Mouse (Mus musculus) naive thymus-derived CD4-positive, alpha-beta T cell, adult 2 months (primary cell): ENCODE data around the gene 6820408C15Rik.

ENCODE experiments used
- DNase-seq: peaks from one replicate; pipeline ENCODE4 v3.0.0-alpha.2; 2011; ENCODE audit warnings: low read depth

6820408C15Rik gene

GRCm38 (mm10) chr2:152415287-152415686 lies at the start of gene 6820408C15Rik:
Gene 6820408C15Rik, plus strand, starts transcription at chr2:152415587.
- DNase-seq = no peak

- DNase-seq = no peak
These were observed 47.5 kb upstream of the 6820408C15Rik start for GRCm38 (mm10) chr2:152367917-152368316.

GRCm38 (mm10) chr2:152368532-152369140 lies 46.8 kb upstream of the 6820408C15Rik start:
- peak; percentile 87 for DNase-seq

- peak; percentile 46 for DNase-seq
These were observed 43.3 kb upstream of the 6820408C15Rik start for GRCm38 (mm10) chr2:152372104-152372503.

- DNase-seq = no peak
These were observed 42.7 kb upstream of the 6820408C15Rik start for GRCm38 (mm10) chr2:152372661-152373060.

- DNase-seq = no peak
These were observed 41.8 kb upstream of the 6820408C15Rik start for GRCm38 (mm10) chr2:152373547-152373946.

GRCm38 (mm10) chr2:152375652-152376344 lies 39.6 kb upstream of the 6820408C15Rik start:
- DNase-seq = no peak

- no peak for DNase-seq
These were observed 39.0 kb upstream of the 6820408C15Rik start, which contains the start of gene Nrsn2 for GRCm38 (mm10) chr2:152376345-152376741. Gene Nrsn2, minus strand, starts transcription at chr2:152376638.

GRCm38 (mm10) chr2:152384191-152384590 lies 31.2 kb upstream of the 6820408C15Rik start:
- DNase-seq = no peak

GRCm38 (mm10) chr2:152392786-152393185 lies 22.6 kb upstream of the 6820408C15Rik start:
- DNase-seq = peak; percentile 62

- no peak for DNase-seq
These were observed 22.0 kb upstream of the 6820408C15Rik start for GRCm38 (mm10) chr2:152393225-152394017.

GRCm38 (mm10) chr2:152395271-152395920 lies 20.0 kb upstream of the 6820408C15Rik start:
- no peak for DNase-seq

GRCm38 (mm10) chr2:152396110-152397003 lies 19.0 kb upstream of the 6820408C15Rik start:
- DNase-seq = peak; percentile 67

GRCm38 (mm10) chr2:152397004-152397589 lies 18.3 kb upstream of the 6820408C15Rik start:
- DNase-seq = peak; percentile 68

- peak; percentile 95 for DNase-seq
These were observed 17.5 kb upstream of the 6820408C15Rik start, which contains the start of gene Sox12 for GRCm38 (mm10) chr2:152397680-152398435. Gene Sox12, minus strand, starts transcription at chr2:152398063.

GRCm38 (mm10) chr2:152398691-152399090 lies 16.7 kb upstream of the 6820408C15Rik start:
- peak; percentile 90 for DNase-seq

- DNase-seq = no peak
These were observed 16.3 kb upstream of the 6820408C15Rik start for GRCm38 (mm10) chr2:152399122-152399542.

GRCm38 (mm10) chr2:152406126-152406525 lies 9.3 kb upstream of the 6820408C15Rik start:
- peak; percentile 75 for DNase-seq

GRCm38 (mm10) chr2:152409781-152410180 lies 5.6 kb upstream of the 6820408C15Rik start:
- DNase-seq = no peak

- no peak for DNase-seq
These were observed 4.4 kb upstream of the 6820408C15Rik start for GRCm38 (mm10) chr2:152410971-152411371.
